Mouse (Mus musculus) liver, postnatal 0 days (tissue): ENCODE data around the gene Erp27.

ENCODE experiments used
- CTCF ChIP-seq: sonication (generic); IDR thresholded peaks from 2 replicates; pipeline ENCODE4 v1.5.1; 2016; ENCODE audit warnings: antibody characterized with exemption, low read depth
- EP300 ChIP-seq: IDR thresholded peaks from 2 replicates; pipeline ENCODE4 v1.6.1; 2016; ENCODE audit warnings: antibody characterized with exemption, low read depth, mild to moderate bottlenecking

- TF ChIP-seq EP300 (no peak), CTCF (no peak)
Measured at GRCm38 (mm10) chr6:136922871-136923270, 891 bp upstream of the Erp27 start.
